Mouse (Mus musculus) urinary bladder, postnatal 4 days (tissue): ENCODE results near the gene Slc23a4.

Experiments used
- DNase-seq, 2 experiments: peaks; one replicate each; pipeline ENCODE4 v3.0.0; 2021 to 2022; ENCODE audit warnings: low spot score in 2 of 2

Gene Slc23a4

GRCm38 (mm10) chr6:34955862-34956241 is 32.4 kb downstream of the Slc23a4 start:
- no peak for DNase-seq

GRCm38 (mm10) chr6:34954926-34955861 is 33.0 kb downstream of the Slc23a4 start:
- DNase-seq = no peak

- DNase-seq = no peak
Measured at GRCm38 (mm10) chr6:34951956-34952667, 36.1 kb downstream of the Slc23a4 start.

- no peak for DNase-seq
Measured at GRCm38 (mm10) chr6:34951518-34951917, 36.7 kb downstream of the Slc23a4 start.

- no peak for DNase-seq
Measured at GRCm38 (mm10) chr6:34948461-34948860, 39.7 kb downstream of the Slc23a4 start.

- no peak for DNase-seq
Measured at GRCm38 (mm10) chr6:34946486-34947079, 41.6 kb downstream of the Slc23a4 start.

- no peak for DNase-seq
Measured at GRCm38 (mm10) chr6:34943499-34943898, 44.7 kb downstream of the Slc23a4 start.

GRCm38 (mm10) chr6:34942446-34942845 is 45.8 kb downstream of the Slc23a4 start:
- no peak for DNase-seq

- no peak for DNase-seq
Measured at GRCm38 (mm10) chr6:34941496-34941895, 46.7 kb downstream of the Slc23a4 start.

GRCm38 (mm10) chr6:34939451-34939850 is 48.8 kb downstream of the Slc23a4 start:
- DNase-seq = no peak

GRCm38 (mm10) chr6:34938929-34939325 is 49.3 kb downstream of the Slc23a4 start:
- no peak for DNase-seq

GRCm38 (mm10) chr6:34938280-34938928 is 49.8 kb downstream of the Slc23a4 start:
- DNase-seq = no peak

GRCm38 (mm10) chr6:34936743-34937142 is 51.5 kb downstream of the Slc23a4 start:
- no peak for DNase-seq

- DNase-seq = no peak
Measured at GRCm38 (mm10) chr6:34932633-34933032, 55.6 kb downstream of the Slc23a4 start.

GRCm38 (mm10) chr6:34927594-34927993 is 60.6 kb downstream of the Slc23a4 start:
- no peak for DNase-seq

GRCm38 (mm10) chr6:34927156-34927555 is 61.0 kb downstream of the Slc23a4 start:
- DNase-seq = peak; percentile 49 to 70

GRCm38 (mm10) chr6:34921941-34922340 is 66.3 kb downstream of the Slc23a4 start:
- DNase-seq = no peak

GRCm38 (mm10) chr6:34920631-34921030 is 67.6 kb downstream of the Slc23a4 start:
- no peak for DNase-seq

GRCm38 (mm10) chr6:34919956-34920355 is 68.2 kb downstream of the Slc23a4 start, which contains the start of gene Stra8:
TSS of gene Stra8 (plus strand) at chr6:34920163.
- DNase-seq = no peak

- no peak for DNase-seq
Measured at GRCm38 (mm10) chr6:34919146-34919545, 69.1 kb downstream of the Slc23a4 start.

- no peak for DNase-seq
Measured at GRCm38 (mm10) chr6:34914462-34914861, 73.7 kb downstream of the Slc23a4 start.
